Mouse (Mus musculus): Measurements from ENCODE around the gene Etnk2. TPM values are rescaled to one million over a fixed set of nuclear protein-coding genes. Genes with fewer than 3 reads are reported as not detected.

Etnk2 gene
- polyA plus RNA-seq, 1 experiment, result 8.9 TPM

GRCm38 (mm10) chr1:133382552-133383155 is 19.3 kb downstream of the Etnk2 start:
- DNase-seq (ENCODE audit: low read depth), result no peak

GRCm38 (mm10) chr1:133383157-133383783 is 19.9 kb downstream of the Etnk2 start:
- no peak for DNase-seq (ENCODE audit: low read depth)

DNA sequence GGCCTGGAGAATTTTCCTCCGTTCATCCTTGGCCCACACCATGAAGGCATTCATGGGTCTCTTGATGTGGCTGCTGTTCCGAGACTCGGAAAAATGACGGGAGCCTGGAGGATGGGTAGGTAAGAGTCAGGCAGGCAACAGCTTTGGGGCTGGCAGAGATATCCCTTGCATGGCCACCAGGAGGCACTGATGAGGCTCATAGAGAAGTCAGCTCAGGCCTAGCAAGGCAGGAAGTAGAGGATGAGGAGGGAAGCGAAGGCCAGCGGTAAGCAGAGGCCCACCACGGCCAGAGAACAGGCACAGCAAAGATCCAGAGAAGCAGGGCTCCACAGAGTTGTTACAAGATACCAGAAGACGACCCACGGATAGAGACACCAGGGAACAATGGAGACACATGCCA is 22.1 kb downstream of the Etnk2 start:
- DNase-seq (ENCODE audit: low read depth), result no peak

- no peak for DNase-seq (ENCODE audit: low read depth)
These were observed 22.8 kb downstream of the Etnk2 start for GRCm38 (mm10) chr1:133386209-133386608.

GRCm38 (mm10) chr1:133387539-133388268 is 24.3 kb downstream of the Etnk2 start:
- DNase-seq (ENCODE audit: low read depth), result no peak

- DNase-seq (ENCODE audit: low read depth), result no peak
These were observed 31.3 kb downstream of the Etnk2 start for GRCm38 (mm10) chr1:133394702-133395101.

DNA sequence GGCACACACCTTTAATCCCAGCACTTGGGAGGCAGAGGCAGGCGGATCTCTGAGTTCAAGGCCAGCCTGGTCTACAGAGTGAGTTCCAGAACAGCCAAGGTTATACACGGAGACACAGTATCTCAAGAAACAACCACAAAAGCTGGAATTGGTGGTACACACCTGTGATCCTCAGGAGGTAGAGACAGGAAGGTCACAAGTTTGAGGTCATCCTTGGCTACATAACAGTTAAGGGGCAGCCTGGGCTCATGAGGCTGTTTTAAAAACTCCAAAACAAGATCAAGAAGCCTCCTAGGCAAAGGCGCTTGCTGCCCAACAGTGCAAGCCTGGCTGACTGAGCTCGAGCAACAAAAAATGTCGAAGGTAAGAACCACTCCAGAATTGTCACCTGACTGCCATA is 33.3 kb downstream of the Etnk2 start:
- no peak for DNase-seq (ENCODE audit: low read depth)

DNA sequence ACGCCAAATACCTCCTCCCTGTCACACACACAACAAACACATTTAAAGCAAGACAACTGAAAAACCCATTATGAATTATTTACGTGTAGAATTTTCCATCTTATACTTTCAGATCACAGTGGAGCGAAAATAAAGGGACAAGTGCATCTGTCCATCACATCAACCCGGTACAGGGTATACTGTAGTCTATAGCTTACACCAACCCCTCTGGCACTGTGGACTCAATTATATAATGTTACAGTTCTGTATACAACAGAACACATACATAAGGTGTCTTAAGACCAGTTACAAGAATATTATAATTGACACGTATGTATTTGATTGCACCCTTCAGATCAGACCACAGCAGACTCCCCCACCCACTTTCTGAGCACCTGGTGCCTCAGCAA is 33.7 kb downstream of the Etnk2 start:
- DNase-seq (ENCODE audit: low read depth), result no peak

GRCm38 (mm10) chr1:133397483-133398237 is 34.3 kb downstream of the Etnk2 start:
- no peak for DNase-seq (ENCODE audit: low read depth)

- DNase-seq (ENCODE audit: low read depth), result no peak
These were observed 36.8 kb downstream of the Etnk2 start for GRCm38 (mm10) chr1:133400014-133400725.

DNA sequence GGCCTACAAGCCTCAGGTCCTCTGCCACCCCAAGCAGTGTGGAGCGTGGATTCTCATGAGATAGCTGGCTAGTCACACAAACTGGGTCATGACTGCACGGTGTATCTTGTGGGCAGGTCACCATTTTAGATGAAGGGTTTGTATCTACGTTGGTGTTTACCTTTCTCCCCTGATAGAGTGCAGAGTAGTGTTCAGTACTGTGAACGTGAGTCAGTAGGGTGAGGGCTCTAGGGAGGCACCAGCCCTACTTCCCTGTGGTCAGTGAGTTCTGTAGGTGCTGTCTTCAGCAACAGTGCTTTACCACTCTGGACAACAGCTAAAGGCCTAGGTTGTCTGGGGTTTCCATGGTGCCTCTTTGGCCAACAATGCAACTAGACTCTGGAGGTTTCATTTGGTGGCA is 40.6 kb downstream of the Etnk2 start:
- no peak for DNase-seq (ENCODE audit: low read depth)

DNA sequence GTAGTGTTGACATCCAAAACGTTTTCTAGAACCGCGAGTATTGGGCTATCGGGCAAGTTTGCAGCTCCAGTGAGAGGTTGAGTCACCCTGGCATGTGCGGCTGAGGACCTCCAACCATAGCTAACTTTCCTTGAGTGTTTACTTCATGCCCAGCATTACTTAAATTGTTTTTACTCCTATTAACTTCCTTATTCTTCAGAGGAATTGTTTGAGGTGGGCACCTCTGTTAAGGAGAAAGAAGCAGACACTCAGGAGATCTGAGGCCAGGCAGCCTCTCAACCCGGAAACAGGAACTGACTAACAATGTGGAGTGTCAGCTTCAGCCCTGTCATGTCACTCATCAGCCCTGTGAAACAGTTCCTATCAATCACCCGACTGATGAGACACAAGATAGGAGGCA is 43.2 kb downstream of the Etnk2 start:
- DNase-seq (ENCODE audit: low read depth), result no peak

DNA sequence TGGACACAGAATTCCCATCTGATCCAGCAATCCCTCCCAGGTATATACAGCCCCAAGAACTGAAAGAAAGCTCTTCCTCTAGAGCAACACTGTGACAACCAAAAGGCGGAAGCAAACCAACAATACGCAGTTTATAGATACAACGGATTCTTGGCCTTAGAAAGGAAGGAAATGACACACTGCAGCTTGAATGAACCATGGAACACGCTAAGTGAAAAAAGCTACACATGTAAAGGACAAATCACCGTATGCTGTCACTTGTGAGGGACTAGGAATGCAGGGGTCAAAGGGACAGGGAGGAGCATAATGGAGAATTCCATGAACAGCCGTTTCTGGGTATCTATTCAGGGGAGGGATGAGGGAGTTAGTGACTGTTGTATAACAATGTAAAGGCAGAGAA is 44.1 kb downstream of the Etnk2 start:
- no peak for DNase-seq (ENCODE audit: low read depth)

GRCm38 (mm10) chr1:133408321-133408720 is 44.9 kb downstream of the Etnk2 start:
- DNase-seq (ENCODE audit: low read depth), result no peak

DNA sequence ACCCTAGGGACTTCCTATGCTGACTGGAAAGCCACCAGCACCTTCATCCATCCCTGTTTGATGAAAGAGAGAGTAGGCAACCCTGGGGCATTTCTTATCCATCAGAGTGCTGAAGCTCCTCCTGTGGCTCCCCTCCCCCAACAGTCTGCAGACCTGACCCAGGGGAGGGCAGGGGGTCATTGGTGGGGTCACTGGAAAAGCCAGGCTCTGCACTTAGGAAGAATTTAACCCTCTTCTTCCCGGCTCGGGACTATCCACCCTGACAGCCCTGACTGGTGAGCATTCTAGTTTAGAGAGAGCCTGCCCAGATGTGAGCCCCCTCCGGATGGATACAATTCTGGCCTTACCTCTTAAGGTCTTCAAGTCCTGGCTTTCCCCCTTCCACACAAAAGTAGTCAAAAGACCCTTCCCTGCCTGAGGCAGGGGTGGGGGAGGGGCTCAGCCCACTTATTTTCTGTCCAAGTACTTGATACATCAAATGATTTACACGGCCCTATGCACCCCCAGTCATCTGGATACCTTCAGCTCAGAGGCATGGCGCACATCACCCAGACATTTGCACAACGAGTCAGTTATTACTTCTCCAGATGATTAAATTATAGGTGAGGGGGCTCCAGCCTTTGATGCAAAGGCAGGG is 45.6 kb downstream of the Etnk2 start:
- no peak for DNase-seq (ENCODE audit: low read depth)

GRCm38 (mm10) chr1:133409786-133410185 is 46.4 kb downstream of the Etnk2 start:
- no peak for DNase-seq (ENCODE audit: low read depth)

GRCm38 (mm10) chr1:133411506-133412147 is 48.3 kb downstream of the Etnk2 start:
- no peak for DNase-seq (ENCODE audit: low read depth)

- peak; percentile 31 for DNase-seq (ENCODE audit: low read depth)
These were observed 49.6 kb downstream of the Etnk2 start for GRCm38 (mm10) chr1:133412941-133413340.

GRCm38 (mm10) chr1:133415086-133415485 is 51.7 kb downstream of the Etnk2 start:
- DNase-seq (ENCODE audit: low read depth), result no peak

- no peak for DNase-seq (ENCODE audit: low read depth)
These were observed 52.1 kb downstream of the Etnk2 start for GRCm38 (mm10) chr1:133415505-133415904.

DNA sequence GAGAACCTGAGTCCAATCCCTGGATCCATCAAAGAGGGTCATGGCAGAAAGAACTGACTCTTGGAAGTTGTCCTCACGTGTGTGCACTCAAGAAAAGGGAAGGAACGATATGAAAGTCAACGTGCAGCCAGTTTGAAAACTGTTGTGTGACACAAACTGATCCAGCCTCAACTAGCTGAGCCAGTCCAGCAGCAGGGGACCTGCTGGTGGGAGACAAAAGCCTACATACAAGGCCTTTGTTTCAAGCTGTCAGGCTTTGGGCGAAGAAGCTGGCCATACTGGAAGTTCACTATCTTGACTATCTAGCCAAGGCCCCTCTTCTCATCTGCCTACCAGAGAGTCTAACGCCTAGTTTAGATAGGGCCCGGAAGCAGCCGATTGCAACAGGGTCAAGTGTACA is 53.1 kb downstream of the Etnk2 start:
- no peak for DNase-seq (ENCODE audit: low read depth)
